Mouse (Mus musculus) neural tube, embryonic 13.5 days (tissue): ENCODE measurements around the gene Akirin1. TPM values are rescaled to one million over a fixed set of nuclear protein-coding genes. Genes with fewer than 3 reads are reported as not detected.
A peak's percentile ranks its signal among the peaks of the same experiment; 100 is the strongest.

Experiments
- ATAC-seq: fragments of 200-750 bp; cut with Nextera tagmentation; 2 replicates; pipeline ENCODE4 v1.8.0; 2017; ENCODE audit warnings: low read depth, mild to moderate bottlenecking, moderate TSS enrichment, moderate library complexity
- H3K27ac ChIP-seq: fragments of 300-500 bp; sonication (generic); replicated peaks from 2 replicates; pipeline ENCODE4 v1.5.1; 2015; ENCODE audit warnings: moderate library complexity, mild to moderate bottlenecking, inconsistent platforms
- H3K27me3 ChIP-seq: fragments of 300-500 bp; sonication (generic); 2 replicates; pipeline ENCODE4 v1.6.1; 2015; ENCODE audit warnings: mild to moderate bottlenecking, inconsistent platforms
- H3K36me3 ChIP-seq: fragments of 300-500 bp; sonication (generic); 2 replicates; pipeline ENCODE4 v1.6.1; 2015; ENCODE audit warnings: mild to moderate bottlenecking, inconsistent platforms
- H3K4me1 ChIP-seq: fragments of 300-500 bp; sonication (generic); replicated peaks from 2 replicates; pipeline ENCODE4 v1.6.1; 2015; ENCODE audit warnings: inconsistent platforms
- H3K4me2 ChIP-seq: fragments of 300-500 bp; sonication (generic); 2 replicates; pipeline ENCODE4 v1.6.1; 2015; ENCODE audit warnings: inconsistent platforms, mild to moderate bottlenecking, moderate library complexity
- H3K4me3 ChIP-seq: fragments of 300-500 bp; sonication (generic); 2 replicates; pipeline ENCODE4 v1.5.1; 2015; ENCODE audit warnings: mild to moderate bottlenecking, inconsistent platforms
- H3K9ac ChIP-seq: fragments of 300-500 bp; sonication (generic); 2 replicates; pipeline ENCODE4 v1.6.1; 2015; ENCODE audit warnings: moderate library complexity, mild to moderate bottlenecking, inconsistent platforms
- H3K9me3 ChIP-seq: fragments of 300-500 bp; sonication (generic); 2 replicates; pipeline ENCODE4 v1.6.1; 2016; ENCODE audit warnings: inconsistent platforms
- WGBS: fragments of 180-500 bp; shearing (Covaris S2); methylation state at CpG from one replicate; pipeline ENCODE4 v1.1.7; 2015; 5-methylcytosine and 5-hydroxymethylcytosine counted together
- polyA plus RNA-seq: library from polyadenylated mRNA; unstranded; fragments of >200 nt; fragmentation: Nextera tagmentation; extraction: Ambion mirVana; gene quantifications from 2 replicates; pipeline ENCODE4 v1.2.1, GENCODE M21; 2015

Akirin1 gene
- polyA plus RNA-seq, 1 experiment from 2014 or later = 81.7 TPM

GRCm38 (mm10) chr4:123712431-123712830, 37.7 kb downstream of the Akirin1 start:
- Histone ChIP-seq H3K36me3 (peaks cover 35% of the 10 kb centered on the region), H3K9ac (no peak overlapping the region), H3K4me3 (no peak overlapping the region), H3K27me3 (no peaks in the 10 kb centered on the region), H3K27ac (no peak overlapping the region), H3K9me3 (no peaks in the 10 kb centered on the region), H3K4me1 (peaks cover 4% of the 10 kb centered on the region), H3K4me2 (no peak overlapping the region)
- ATAC-seq = no peak
- 79% methylated on average over 3 of the region's 3 CpGs for WGBS

GRCm38 (mm10) chr4:123707340-123707739, 42.8 kb downstream of the Akirin1 start:
- H3K4me2 ChIP-seq = no peak overlapping the region
- no peaks in the 10 kb centered on the region for H3K9me3 ChIP-seq
- H3K9ac ChIP-seq = no peak overlapping the region
- no peak overlapping the region for H3K4me3 ChIP-seq
- H3K36me3 ChIP-seq = peaks cover 7% of the 10 kb centered on the region
- no peaks in the 10 kb centered on the region for H3K27me3 ChIP-seq
- no peaks in the 10 kb centered on the region for H3K4me1 ChIP-seq
- 91% methylated on average over 5 of the region's 5 CpGs for WGBS
- no peak for ATAC-seq
- no peak overlapping the region for H3K27ac ChIP-seq

- H3K4me3 ChIP-seq = no peak overlapping the region
- 92% methylated on average over 2 of the region's 2 CpGs for WGBS
- no peaks in the 10 kb centered on the region for H3K27me3 ChIP-seq
- H3K9me3 ChIP-seq = no peaks in the 10 kb centered on the region
- no peak for ATAC-seq
- no peak overlapping the region for H3K4me2 ChIP-seq
- no peaks in the 10 kb centered on the region for H3K4me1 ChIP-seq
- H3K9ac ChIP-seq = no peak overlapping the region
- H3K36me3 ChIP-seq = no peaks in the 10 kb centered on the region
- H3K27ac ChIP-seq = no peak overlapping the region
These were observed 44.8 kb downstream of the Akirin1 start for GRCm38 (mm10) chr4:123705340-123705739.

GRCm38 (mm10) chr4:123693384-123693783, 56.8 kb downstream of the Akirin1 start:
- no peak for ATAC-seq
- Histone ChIP-seq H3K9ac (no peak overlapping the region), H3K27ac (0 out of 2 replicates have a peak overlapping the region, but pooled peaks have one; percentile 9), H3K4me1 (no peaks in the 10 kb centered on the region), H3K36me3 (no peaks in the 10 kb centered on the region), H3K27me3 (no peaks in the 10 kb centered on the region), H3K4me3 (no peak overlapping the region), H3K9me3 (no peaks in the 10 kb centered on the region), H3K4me2 (no peak overlapping the region)
- 59% methylated on average over 12 of the region's 12 CpGs for WGBS

- Histone ChIP-seq H3K36me3 (no peaks in the 10 kb centered on the region), H3K9ac (no peak overlapping the region), H3K27me3 (no peaks in the 10 kb centered on the region), H3K9me3 (no peaks in the 10 kb centered on the region), H3K4me1 (peaks cover 4% of the 10 kb centered on the region), H3K4me2 (no peak overlapping the region), H3K27ac (no peak overlapping the region), H3K4me3 (no peak overlapping the region)
- no peak for ATAC-seq
- 80% methylated on average over 3 of the region's 3 CpGs for whole genome bisulfite sequencing
These were observed 58.1 kb downstream of the Akirin1 start for GRCm38 (mm10) chr4:123692071-123692470.

GRCm38 (mm10) chr4:123690311-123690710, 59.8 kb downstream of the Akirin1 start:
- H3K27ac ChIP-seq = no peak overlapping the region
- peaks cover 16% of the 10 kb centered on the region for H3K4me1 ChIP-seq
- H3K27me3 ChIP-seq = no peaks in the 10 kb centered on the region
- no peak for ATAC-seq
- WGBS = 84% methylated on average over 10 of the region's 10 CpGs
- no peaks in the 10 kb centered on the region for H3K36me3 ChIP-seq
- no peak overlapping the region for H3K4me2 ChIP-seq
- H3K9ac ChIP-seq = no peak overlapping the region
- H3K9me3 ChIP-seq = no peaks in the 10 kb centered on the region
- H3K4me3 ChIP-seq = no peak overlapping the region

GRCm38 (mm10) chr4:123687025-123687781, 62.9 kb downstream of the Akirin1 start:
- H3K27ac ChIP-seq = peak overlapping the region; percentile 96
- peak; percentile 57 for ATAC-seq
- H3K27me3 ChIP-seq = no peaks in the 10 kb centered on the region
- H3K9ac ChIP-seq = peak overlapping the region; percentile 97
- H3K9me3 ChIP-seq = no peaks in the 10 kb centered on the region
- H3K4me3 ChIP-seq = peak overlapping the region; percentile 83
- H3K4me1 ChIP-seq = peaks cover 36% of the 10 kb centered on the region
- 0% methylated on average over 44 of the region's 89 CpGs for WGBS
- H3K4me2 ChIP-seq = peak overlapping the region; percentile 91
- peaks cover 17% of the 10 kb centered on the region for H3K36me3 ChIP-seq

GRCm38 (mm10) chr4:123686368-123687024, 63.6 kb downstream of the Akirin1 start:
- H3K9me3 ChIP-seq = no peaks in the 10 kb centered on the region
- H3K27ac ChIP-seq = peak overlapping the region; percentile 96
- H3K9ac ChIP-seq = peak overlapping the region; percentile 97
- H3K27me3 ChIP-seq = no peaks in the 10 kb centered on the region
- H3K4me3 ChIP-seq = peak overlapping the region; percentile 83
- ATAC-seq = peak; percentile 43
- H3K36me3 ChIP-seq = peaks cover 23% of the 10 kb centered on the region
- H3K4me1 ChIP-seq = peaks cover 40% of the 10 kb centered on the region
- WGBS = 1% methylated on average over 52 of the region's 56 CpGs
- H3K4me2 ChIP-seq = peak overlapping the region; percentile 91

- Histone ChIP-seq H3K9me3 (no peaks in the 10 kb centered on the region), H3K4me2 (peak overlapping the region; percentile 91), H3K36me3 (peaks cover 26% of the 10 kb centered on the region), H3K27ac (peak overlapping the region; percentile 96), H3K27me3 (no peaks in the 10 kb centered on the region), H3K9ac (peak overlapping the region; percentile 97), H3K4me1 (peaks cover 48% of the 10 kb centered on the region), H3K4me3 (peak overlapping the region; percentile 83)
- 34% methylated on average over 8 of the region's 8 CpGs for WGBS
- peak; percentile 30; the same call in 1 of the 2 replicates for ATAC-seq
These were observed 64.5 kb downstream of the Akirin1 start for GRCm38 (mm10) chr4:123685506-123686242.

GRCm38 (mm10) chr4:123685046-123685445, 65.1 kb downstream of the Akirin1 start:
- peak overlapping the region; percentile 97 for H3K9ac ChIP-seq
- peaks cover 31% of the 10 kb centered on the region for H3K36me3 ChIP-seq
- peak overlapping the region; percentile 83 for H3K4me3 ChIP-seq
- peak overlapping the region; percentile 96; the same call in 1 of the 2 replicates for H3K27ac ChIP-seq
- H3K4me1 ChIP-seq = peaks cover 50% of the 10 kb centered on the region
- ATAC-seq = no peak
- WGBS = 75% methylated on average over 7 of the region's 7 CpGs
- H3K27me3 ChIP-seq = no peaks in the 10 kb centered on the region
- peak overlapping the region; percentile 91 for H3K4me2 ChIP-seq
- no peaks in the 10 kb centered on the region for H3K9me3 ChIP-seq
